Mouse (Mus musculus) stomach, postnatal 0 days (tissue): ENCODE measurements at regions not wholly inside any gene's neighbourhood (a gene's known extent, or its start where the extent isn't known, plus 50 kb on each side); places are given as distances from the start of the nearest gene placed in this dataset.

Experiments
- ATAC-seq: fragments of 200-750 bp; cut with Nextera tagmentation; 2 replicates; pipeline ENCODE4 v1.8.0; 2017; ENCODE audit not compliant: low FRiP score, low TSS enrichment
- DNase-seq: peaks from one replicate; pipeline ENCODE4 v3.0.0-alpha.2; 2016; ENCODE audit warnings: low spot score
- H3K27ac ChIP-seq: fragments of 300-500 bp; sonication (generic); replicated peaks from 2 replicates; pipeline ENCODE4 v1.5.1; 2014; ENCODE audit warnings: mild to moderate bottlenecking, control low read depth
- H3K27me3 ChIP-seq: fragments of 300-500 bp; sonication (generic); 2 replicates; pipeline ENCODE4 v1.6.1; 2014; ENCODE audit warnings: low read length; ENCODE audit not compliant: control insufficient read depth, insufficient read depth
- H3K36me3 ChIP-seq: fragments of 300-500 bp; sonication (generic); 2 replicates; pipeline ENCODE4 v1.6.1; 2014; ENCODE audit warnings: low read length, mixed read lengths; ENCODE audit not compliant: control insufficient read depth, insufficient read depth
- H3K4me1 ChIP-seq: fragments of 300-500 bp; sonication (generic); replicated peaks from 2 replicates; pipeline ENCODE4 v1.6.1; 2014; ENCODE audit warnings: antibody characterized with exemption; ENCODE audit not compliant: control insufficient read depth, insufficient read depth
- H3K4me2 ChIP-seq: fragments of 300-500 bp; sonication (generic); replicated peaks from 2 replicates; pipeline ENCODE4 v1.6.1; 2014; ENCODE audit warnings: low read depth, mild to moderate bottlenecking, control low read depth, moderate library complexity
- H3K4me3 ChIP-seq: fragments of 300-500 bp; sonication (generic); 2 replicates; pipeline ENCODE4 v1.5.1; 2014; ENCODE audit warnings: low read depth, low read length, control low read depth
- H3K9ac ChIP-seq: fragments of 300-500 bp; sonication (generic); 2 replicates; pipeline ENCODE4 v1.6.1; 2014; ENCODE audit warnings: mild to moderate bottlenecking, low read length, control low read depth, mixed read lengths
- H3K9me3 ChIP-seq: fragments of 300-500 bp; sonication (generic); 2 replicates; pipeline ENCODE4 v1.6.1; 2016; ENCODE audit warnings: low read length; ENCODE audit not compliant: control insufficient read depth
- CTCF ChIP-seq: IDR thresholded peaks from 2 replicates; pipeline ENCODE4 v1.5.1; 2016; ENCODE audit warnings: antibody characterized with exemption, low read depth, mild to moderate bottlenecking, moderate library complexity
- EP300 ChIP-seq: optimal IDR thresholded peaks from 2 replicates; pipeline ENCODE3; 2016; ENCODE audit warnings: antibody characterized with exemption
- WGBS: fragments of 180-500 bp; shearing (Covaris S2); extraction: QIAGEN DNeasy Blood & Tissue Kit; methylation state at CpG from one replicate; pipeline ENCODE4 v1.1.7; 2014; 5-methylcytosine and 5-hydroxymethylcytosine counted together

- Histone ChIP-seq H3K9ac (no peak overlapping the region), H3K36me3 (no peaks in the 10 kb centered on the region), H3K27ac (no peak overlapping the region), H3K9me3 (no peaks in the 10 kb centered on the region), H3K4me2 (no peak overlapping the region), H3K27me3 (no peaks in the 10 kb centered on the region), H3K4me1 (no peaks in the 10 kb centered on the region), H3K4me3 (no peak overlapping the region)
- 70% methylated on average over 9 of the region's 9 CpGs for WGBS
- ATAC-seq (no peak), DNase-seq (no peak)
- TF ChIP-seq CTCF (no peak), EP300 (no peak)
Observed at GRCm38 (mm10) chr9:122660050-122660449, 87.1 kb upstream of the Topaz1 start.

GRCm38 (mm10) chr9:122666978-122667645 lies 80.0 kb upstream of the Topaz1 start:
- Histone ChIP-seq H3K4me3 (no peak overlapping the region), H3K4me2 (no peak overlapping the region), H3K36me3 (no peaks in the 10 kb centered on the region), H3K9me3 (no peaks in the 10 kb centered on the region), H3K9ac (no peak overlapping the region), H3K27me3 (no peaks in the 10 kb centered on the region), H3K27ac (no peak overlapping the region), H3K4me1 (no peaks in the 10 kb centered on the region)
- TF ChIP-seq CTCF (no peak), EP300 (no peak)
- DNase-seq (no peak), ATAC-seq (no peak)
- 25% methylated on average over 3 of the region's 5 CpGs for WGBS

GRCm38 (mm10) chr9:122667646-122667981 lies 79.5 kb upstream of the Topaz1 start:
- H3K9me3 ChIP-seq = no peaks in the 10 kb centered on the region
- H3K36me3 ChIP-seq = no peaks in the 10 kb centered on the region
- H3K4me1 ChIP-seq = no peaks in the 10 kb centered on the region
- no peak overlapping the region for H3K4me3 ChIP-seq
- no peak overlapping the region for H3K4me2 ChIP-seq
- TF ChIP-seq CTCF (no peak), EP300 (no peak)
- ATAC-seq = no peak
- no peak for DNase-seq
- WGBS = 51% methylated on average over 3 of the region's 3 CpGs
- no peak overlapping the region for H3K9ac ChIP-seq
- no peaks in the 10 kb centered on the region for H3K27me3 ChIP-seq
- no peak overlapping the region for H3K27ac ChIP-seq

GRCm38 (mm10) chr9:122673777-122674176 lies 73.4 kb upstream of the Topaz1 start:
- H3K4me1 ChIP-seq = no peaks in the 10 kb centered on the region
- DNase-seq = no peak
- TF ChIP-seq EP300 (no peak), CTCF (no peak)
- no peaks in the 10 kb centered on the region for H3K9me3 ChIP-seq
- H3K27ac ChIP-seq = no peak overlapping the region
- H3K4me2 ChIP-seq = no peak overlapping the region
- ATAC-seq = no peak
- no peak overlapping the region for H3K4me3 ChIP-seq
- H3K36me3 ChIP-seq = no peaks in the 10 kb centered on the region
- WGBS = 73% methylated on average over 3 of the region's 3 CpGs
- no peak overlapping the region for H3K9ac ChIP-seq
- no peaks in the 10 kb centered on the region for H3K27me3 ChIP-seq

- Histone ChIP-seq H3K27me3 (no peaks in the 10 kb centered on the region), H3K9me3 (no peaks in the 10 kb centered on the region), H3K4me3 (no peak overlapping the region), H3K4me2 (no peak overlapping the region), H3K4me1 (no peaks in the 10 kb centered on the region), H3K36me3 (no peaks in the 10 kb centered on the region), H3K27ac (no peak overlapping the region), H3K9ac (no peak overlapping the region)
- TF ChIP-seq EP300 (no peak), CTCF (no peak)
- WGBS = 71% methylated on average over 14 of the region's 14 CpGs
- no peak for DNase-seq
- no peak for ATAC-seq
Observed at GRCm38 (mm10) chr9:122678001-122678696, 69.0 kb upstream of the Topaz1 start.

GRCm38 (mm10) chr9:122687170-122687569 lies 60.0 kb upstream of the Topaz1 start:
- Histone ChIP-seq H3K4me3 (no peak overlapping the region), H3K27me3 (no peaks in the 10 kb centered on the region), H3K27ac (no peak overlapping the region), H3K4me1 (no peaks in the 10 kb centered on the region), H3K4me2 (no peak overlapping the region), H3K9me3 (no peaks in the 10 kb centered on the region), H3K36me3 (no peaks in the 10 kb centered on the region), H3K9ac (no peak overlapping the region)
- ATAC-seq (no peak), DNase-seq (no peak)
- 32% methylated on average over 4 of the region's 4 CpGs for WGBS
- peak; percentile 74 for TF ChIP-seq CTCF
- TF ChIP-seq EP300 = no peak
